Mouse (Mus musculus): ENCODE results near the gene Luc7l2. TPM values are rescaled to one million over a fixed set of nuclear protein-coding genes. Genes with fewer than 3 reads are reported as not detected.

Luc7l2 gene
- 35.7 and 36.3 TPM in 2 replicates for polyA plus RNA-seq (2014; fragmentation: Nextera tagmentation; extraction: Ambion mirVana)

GRCm38 (mm10) chr6:38551062-38551988 is at the start of gene Luc7l2:
Gene Luc7l2 (plus strand): TSS chr6:38551334.
- WGBS, result under 1% methylated on average over 97 of the region's 98 CpGs
- peak; percentile 98 for DNase-seq (ENCODE audit: low spot score)

GRCm38 (mm10) chr6:38512096-38512495 is 39.0 kb upstream of the Luc7l2 start:
- Histone ChIP-seq H3K4me3 (ENCODE audit: low read depth, low read length) (no peak overlapping the region), H3K27ac (replicated peaks; ENCODE audit: low read depth, low read length) (no peak overlapping the region), H3K36me3 (replicated peaks; ENCODE audit: control insufficient read depth, insufficient read depth, low read depth, low read length) (no peaks in the 10 kb centered on the region), H3K9me3 (replicated peaks; ENCODE audit: control insufficient read depth, low read length) (no peaks in the 10 kb centered on the region), H3K9ac (replicated peaks; ENCODE audit: low read length) (no peak overlapping the region), H3K4me1 (ENCODE audit: control insufficient read depth, insufficient read depth, low read length) (no peaks in the 10 kb centered on the region), H3K4me2 (ENCODE audit: low read depth, low read length) (no peak overlapping the region), H3K27me3 (ENCODE audit: control insufficient read depth, insufficient read depth, low read length) (no peaks in the 10 kb centered on the region)
- 91% methylated on average over 1 of the region's 1 CpGs for WGBS
- ATAC-seq (replicated peaks; ENCODE audit: insufficient number of reproducible peaks, low FRiP score, low TSS enrichment, low read depth) (no peak), DNase-seq (ENCODE audit: low spot score) (no peak)

More at GRCm38 (mm10) chr6:38551062-38551988, at the start of gene Luc7l2:
- peak; percentile 86 for ATAC-seq (replicated peaks; ENCODE audit: insufficient number of reproducible peaks, low FRiP score, low TSS enrichment, low read depth)
- no peaks in the 10 kb centered on the region for H3K4me1 ChIP-seq (ENCODE audit: control insufficient read depth, insufficient read depth, low read length)
- H3K27me3 ChIP-seq (ENCODE audit: control insufficient read depth, insufficient read depth, low read length), result no peaks in the 10 kb centered on the region
- H3K36me3 ChIP-seq (replicated peaks; ENCODE audit: control insufficient read depth, insufficient read depth, low read depth, low read length), result peaks cover 3% of the 10 kb centered on the region; the same call in 1 of the 2 replicates
- peak within 1 kb of the TSS; percentile 55 for H3K4me2 ChIP-seq (ENCODE audit: low read depth, low read length)
- no peaks in the 10 kb centered on the region for H3K9me3 ChIP-seq (replicated peaks; ENCODE audit: control insufficient read depth, low read length)
- H3K4me3 ChIP-seq (ENCODE audit: low read depth, low read length), result peak within 1 kb of the TSS; percentile 76
- peak within 1 kb of the TSS; percentile 97 for H3K27ac ChIP-seq (replicated peaks; ENCODE audit: low read depth, low read length)
- H3K9ac ChIP-seq (replicated peaks; ENCODE audit: low read length), result peak within 1 kb of the TSS; percentile 90

GRCm38 (mm10) chr6:38512830-38513229 is 38.3 kb upstream of the Luc7l2 start:
- H3K36me3 ChIP-seq (replicated peaks; ENCODE audit: control insufficient read depth, insufficient read depth, low read depth, low read length), result no peaks in the 10 kb centered on the region
- ATAC-seq (replicated peaks; ENCODE audit: insufficient number of reproducible peaks, low FRiP score, low TSS enrichment, low read depth), result no peak
- no peaks in the 10 kb centered on the region for H3K27me3 ChIP-seq (ENCODE audit: control insufficient read depth, insufficient read depth, low read length)

GRCm38 (mm10) chr6:38515201-38515600 is 35.9 kb upstream of the Luc7l2 start:
- no peak overlapping the region for H3K27ac ChIP-seq (replicated peaks; ENCODE audit: low read depth, low read length)
- 92% methylated on average over 4 of the region's 4 CpGs for WGBS
- no peak overlapping the region for H3K4me2 ChIP-seq (ENCODE audit: low read depth, low read length)
- ATAC-seq (replicated peaks; ENCODE audit: insufficient number of reproducible peaks, low FRiP score, low TSS enrichment, low read depth), result no peak
- no peaks in the 10 kb centered on the region for H3K9me3 ChIP-seq (replicated peaks; ENCODE audit: control insufficient read depth, low read length)
- H3K36me3 ChIP-seq (replicated peaks; ENCODE audit: control insufficient read depth, insufficient read depth, low read depth, low read length), result no peaks in the 10 kb centered on the region
- H3K4me3 ChIP-seq (ENCODE audit: low read depth, low read length), result no peak overlapping the region
- no peaks in the 10 kb centered on the region for H3K4me1 ChIP-seq (ENCODE audit: control insufficient read depth, insufficient read depth, low read length)
- no peaks in the 10 kb centered on the region for H3K27me3 ChIP-seq (ENCODE audit: control insufficient read depth, insufficient read depth, low read length)
- no peak for DNase-seq (ENCODE audit: low spot score)
- H3K9ac ChIP-seq (replicated peaks; ENCODE audit: low read length), result no peak overlapping the region

More at GRCm38 (mm10) chr6:38512830-38513229, 38.3 kb upstream of the Luc7l2 start:
- H3K27ac ChIP-seq (replicated peaks; ENCODE audit: low read depth, low read length), result no peak overlapping the region
- H3K4me3 ChIP-seq (ENCODE audit: low read depth, low read length), result no peak overlapping the region
- no peaks in the 10 kb centered on the region for H3K9me3 ChIP-seq (replicated peaks; ENCODE audit: control insufficient read depth, low read length)
- H3K4me2 ChIP-seq (ENCODE audit: low read depth, low read length), result no peak overlapping the region
- no peak for DNase-seq (ENCODE audit: low spot score)
- H3K9ac ChIP-seq (replicated peaks; ENCODE audit: low read length), result no peak overlapping the region
- no peaks in the 10 kb centered on the region for H3K4me1 ChIP-seq (ENCODE audit: control insufficient read depth, insufficient read depth, low read length)

GRCm38 (mm10) chr6:38523851-38524250 is 27.3 kb upstream of the Luc7l2 start:
- H3K4me2 ChIP-seq (ENCODE audit: low read depth, low read length), result no peak overlapping the region
- WGBS, result 17% methylated on average over 8 of the region's 8 CpGs
- no peak overlapping the region for H3K4me3 ChIP-seq (ENCODE audit: low read depth, low read length)
- H3K9me3 ChIP-seq (replicated peaks; ENCODE audit: control insufficient read depth, low read length), result no peaks in the 10 kb centered on the region
- H3K4me1 ChIP-seq (ENCODE audit: control insufficient read depth, insufficient read depth, low read length), result no peaks in the 10 kb centered on the region
- ATAC-seq (replicated peaks; ENCODE audit: insufficient number of reproducible peaks, low FRiP score, low TSS enrichment, low read depth) (no peak), DNase-seq (ENCODE audit: low spot score) (no peak)
- H3K27ac ChIP-seq (replicated peaks; ENCODE audit: low read depth, low read length), result no peak overlapping the region
- H3K9ac ChIP-seq (replicated peaks; ENCODE audit: low read length), result no peak overlapping the region
- H3K36me3 ChIP-seq (replicated peaks; ENCODE audit: control insufficient read depth, insufficient read depth, low read depth, low read length), result no peaks in the 10 kb centered on the region
- H3K27me3 ChIP-seq (ENCODE audit: control insufficient read depth, insufficient read depth, low read length), result no peaks in the 10 kb centered on the region

GRCm38 (mm10) chr6:38531211-38531820 is 19.8 kb upstream of the Luc7l2 start:
- H3K4me3 ChIP-seq (ENCODE audit: low read depth, low read length), result no peak overlapping the region

GRCm38 (mm10) chr6:38532500-38533420 is 18.4 kb upstream of the Luc7l2 start:
- peak overlapping the region; percentile 85 for H3K4me3 ChIP-seq (ENCODE audit: low read depth, low read length)
- H3K9ac ChIP-seq (replicated peaks; ENCODE audit: low read length), result peak overlapping the region; percentile 53
- peak overlapping the region; percentile 66 for H3K27ac ChIP-seq (replicated peaks; ENCODE audit: low read depth, low read length)
- peak overlapping the region; percentile 82 for H3K4me2 ChIP-seq (ENCODE audit: low read depth, low read length)
- DNase-seq (ENCODE audit: low spot score) (peak; percentile 30), ATAC-seq (replicated peaks; ENCODE audit: insufficient number of reproducible peaks, low FRiP score, low TSS enrichment, low read depth) (peak; percentile 49)
- 8% methylated on average over 25 of the region's 25 CpGs for WGBS
- no peaks in the 10 kb centered on the region for H3K27me3 ChIP-seq (ENCODE audit: control insufficient read depth, insufficient read depth, low read length)
- no peaks in the 10 kb centered on the region for H3K4me1 ChIP-seq (ENCODE audit: control insufficient read depth, insufficient read depth, low read length)
- H3K36me3 ChIP-seq (replicated peaks; ENCODE audit: control insufficient read depth, insufficient read depth, low read depth, low read length), result no peaks in the 10 kb centered on the region
- H3K9me3 ChIP-seq (replicated peaks; ENCODE audit: control insufficient read depth, low read length), result no peaks in the 10 kb centered on the region

More at GRCm38 (mm10) chr6:38531211-38531820, 19.8 kb upstream of the Luc7l2 start:
- 39% methylated on average over 5 of the region's 5 CpGs for WGBS
- Histone ChIP-seq H3K4me2 (ENCODE audit: low read depth, low read length) (no peak overlapping the region), H3K9me3 (replicated peaks; ENCODE audit: control insufficient read depth, low read length) (no peaks in the 10 kb centered on the region), H3K4me1 (ENCODE audit: control insufficient read depth, insufficient read depth, low read length) (no peaks in the 10 kb centered on the region), H3K36me3 (replicated peaks; ENCODE audit: control insufficient read depth, insufficient read depth, low read depth, low read length) (no peaks in the 10 kb centered on the region), H3K9ac (replicated peaks; ENCODE audit: low read length) (no peak overlapping the region), H3K27ac (replicated peaks; ENCODE audit: low read depth, low read length) (no peak overlapping the region), H3K27me3 (ENCODE audit: control insufficient read depth, insufficient read depth, low read length) (no peaks in the 10 kb centered on the region)
- no peak for ATAC-seq (replicated peaks; ENCODE audit: insufficient number of reproducible peaks, low FRiP score, low TSS enrichment, low read depth)
- peak; percentile 43 for DNase-seq (ENCODE audit: low spot score)

All from embryonic facial prominence, embryonic 11.5 days (tissue).